Mouse (Mus musculus) subcutaneous adipose tissue, adult 2 months (tissue): ENCODE measurements around the gene Pdlim7. TPM values are rescaled to one million over a fixed set of nuclear protein-coding genes. Genes with fewer than 3 reads are reported as not detected.

Experiments used
- polyA plus RNA-seq: library from polyadenylated mRNA; depleted of rRNA; stranded (reverse); fragments of >200 nt; gene quantifications from 2 replicates; pipeline ENCODE4 v1.2.3, GENCODE M21; 2012; ENCODE audit warnings: low replicate concordance; rRNA removed

Pdlim7 gene
- 80.1 and 240 TPM in 2 replicates for polyA plus RNA-seq

DNA sequence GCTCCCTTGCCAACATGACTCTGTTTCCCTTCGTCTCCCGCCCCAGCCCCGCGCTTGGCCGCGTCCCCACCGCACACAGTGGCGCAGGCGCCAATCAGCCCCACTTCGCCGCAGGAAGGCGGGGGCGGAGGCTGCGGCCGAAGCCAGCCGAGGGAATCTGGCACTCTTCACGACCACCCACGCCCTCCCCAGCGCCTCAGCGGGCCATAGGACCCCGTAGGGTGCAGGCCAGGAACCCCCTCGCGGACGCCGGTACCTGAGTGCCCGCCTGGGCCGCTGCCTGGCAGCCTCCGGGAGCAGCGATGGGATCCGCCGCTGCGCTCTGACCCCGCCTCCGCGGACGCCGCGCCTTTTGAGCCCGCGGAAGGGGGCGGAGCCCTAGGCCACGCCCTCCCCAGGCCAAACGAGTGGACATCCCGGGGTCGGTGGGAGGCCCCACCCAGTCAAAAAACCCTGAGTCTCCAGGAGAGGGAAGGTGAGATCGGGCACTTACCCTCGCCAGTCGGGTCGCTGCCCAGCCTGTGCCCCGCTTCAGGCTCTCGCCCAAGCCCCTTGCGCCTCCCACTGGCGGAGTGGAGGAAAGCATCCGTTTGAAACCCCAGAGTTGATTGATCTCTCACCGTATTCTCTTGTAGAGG, at the start of gene Pdlim7:
Gene Pdlim7 (minus strand): TSS at position 566 of the 638 bp plus-strand sequence.

DNA sequence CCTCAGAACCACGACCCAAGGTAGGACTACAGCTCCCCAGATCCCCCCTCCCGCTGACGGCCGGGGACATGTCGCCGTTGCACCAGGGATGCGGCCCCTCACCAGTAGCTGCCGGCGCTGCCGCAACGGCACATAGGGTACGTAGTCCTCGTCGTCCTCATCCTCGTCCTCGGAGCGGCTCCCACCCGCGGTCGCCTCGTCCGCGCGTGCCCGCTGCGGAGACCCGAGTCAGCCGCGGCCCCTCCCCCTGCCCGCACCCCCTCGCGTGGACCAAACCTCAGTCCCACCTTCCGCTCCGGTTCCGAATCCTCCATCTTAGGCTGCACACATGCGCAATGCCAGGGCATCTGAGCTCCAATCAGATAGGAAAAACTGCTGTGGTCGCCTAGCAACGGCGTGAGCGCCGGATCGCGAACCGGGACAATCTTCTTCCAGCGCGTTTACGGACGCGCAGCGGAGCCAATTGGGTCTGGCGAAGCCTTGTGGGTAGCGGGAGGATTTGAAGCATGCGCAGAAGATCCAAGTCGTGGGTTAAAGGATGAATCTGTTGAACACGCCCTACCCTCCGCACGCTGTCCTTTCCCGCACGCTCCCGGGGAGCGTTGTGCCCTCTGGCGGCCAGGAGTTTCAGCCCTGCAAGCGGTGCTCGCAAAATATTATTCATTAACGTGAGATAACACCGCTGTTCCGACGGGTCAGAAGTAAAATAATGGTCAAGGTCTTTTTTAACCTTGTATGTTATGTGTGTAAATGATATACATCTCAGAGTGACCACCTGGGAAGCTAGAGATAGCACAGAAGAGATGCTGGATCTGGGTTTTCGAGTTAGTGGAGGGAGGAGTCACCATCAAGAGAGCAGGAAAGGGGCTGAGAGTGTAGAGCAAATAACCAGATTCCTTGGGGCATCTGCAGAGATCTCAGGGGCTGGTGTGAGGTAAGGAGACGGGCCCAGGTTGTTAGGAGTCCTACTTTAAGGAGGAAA, 23.0 kb upstream of the Pdlim7 start, which contains the start of gene Ddx41:
Gene Ddx41 (minus strand): TSS at position 465 of the 982 bp plus-strand sequence.

DNA sequence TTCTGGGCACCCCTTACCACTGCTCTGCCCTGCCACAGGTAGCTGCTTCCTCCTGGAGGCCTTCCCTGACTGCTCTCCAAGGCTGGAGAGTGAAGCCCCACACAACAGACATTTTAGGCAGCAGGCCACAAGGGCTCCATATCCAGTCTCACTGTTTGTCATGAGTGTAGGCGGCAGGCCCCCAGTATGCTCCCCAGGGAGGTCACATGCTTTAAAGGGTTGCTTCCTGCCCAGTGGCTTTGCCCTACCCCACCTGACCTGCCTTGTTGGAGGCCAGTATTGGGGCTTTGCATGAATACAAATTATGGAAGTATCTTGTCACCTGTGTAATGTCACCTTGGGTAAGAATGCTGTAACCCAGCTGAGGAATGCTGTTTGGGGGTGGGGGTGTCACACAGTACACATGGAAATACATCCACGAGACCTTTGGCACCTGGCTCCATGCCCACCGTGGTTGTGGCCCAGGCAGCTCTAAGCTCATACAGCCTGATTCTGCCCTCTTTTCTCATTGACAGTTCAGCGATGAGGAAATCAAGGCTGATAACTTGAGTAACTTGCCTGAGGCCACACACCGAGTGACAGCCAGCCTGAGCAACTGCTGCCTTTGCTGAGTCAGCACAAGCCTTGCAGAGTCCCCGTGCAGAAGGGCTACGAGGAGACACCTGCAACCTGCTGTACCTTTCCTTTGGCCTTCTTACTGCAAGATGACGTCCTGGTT, 15.9 kb upstream of the Pdlim7 start, which contains the start of gene Dok3:
Gene Dok3 (minus strand): TSS at position 99 of the 718 bp plus-strand sequence.

DNA sequence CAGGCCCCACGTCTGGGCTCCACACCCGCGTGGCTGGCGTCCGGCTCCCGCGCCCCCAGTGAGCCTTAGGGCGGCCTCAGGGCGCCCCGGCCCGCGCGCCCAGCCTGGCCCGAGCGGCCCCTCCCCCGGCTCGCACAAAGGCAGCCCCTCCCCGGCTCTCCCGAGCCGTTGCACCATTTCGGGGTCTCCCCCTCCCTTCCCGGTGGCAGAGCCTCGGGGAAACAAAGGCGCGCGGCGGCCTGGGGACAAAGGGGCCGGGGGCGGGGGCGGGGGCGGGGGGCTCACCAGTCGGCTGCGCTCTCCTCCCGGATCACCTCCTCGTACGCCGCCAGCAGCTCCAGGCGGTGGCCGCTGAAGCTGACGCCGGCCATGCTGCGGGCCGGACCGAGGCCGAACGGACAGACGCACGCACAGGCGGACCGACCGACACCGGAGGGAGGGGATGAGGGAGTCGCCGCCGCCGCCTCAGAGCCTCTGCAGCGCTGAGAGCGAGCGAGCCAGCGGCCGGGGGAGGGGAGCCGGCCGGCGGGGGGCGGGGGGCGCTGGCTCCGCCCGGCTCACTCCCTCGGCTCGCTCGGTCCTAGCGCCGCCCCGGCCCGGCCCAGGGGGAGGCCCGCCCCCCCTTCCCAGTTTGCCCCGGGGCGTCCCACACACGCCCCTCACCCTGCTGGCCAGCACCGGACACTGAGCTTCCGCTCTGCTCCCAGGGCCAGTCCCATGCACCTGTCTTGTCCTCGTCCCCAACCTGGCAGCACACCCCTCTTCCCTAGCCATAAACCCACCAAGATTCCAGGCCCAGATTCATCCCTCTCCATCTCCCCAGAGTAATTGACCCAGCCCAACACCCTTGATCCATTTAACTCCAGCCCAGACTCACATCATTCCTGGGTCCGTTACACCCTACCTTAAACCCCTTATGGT, 25.6 kb downstream of the Pdlim7 start, which contains the start of gene Dbn1:
Gene Dbn1 (minus strand): TSS at position 534 of the 921 bp plus-strand sequence.

DNA sequence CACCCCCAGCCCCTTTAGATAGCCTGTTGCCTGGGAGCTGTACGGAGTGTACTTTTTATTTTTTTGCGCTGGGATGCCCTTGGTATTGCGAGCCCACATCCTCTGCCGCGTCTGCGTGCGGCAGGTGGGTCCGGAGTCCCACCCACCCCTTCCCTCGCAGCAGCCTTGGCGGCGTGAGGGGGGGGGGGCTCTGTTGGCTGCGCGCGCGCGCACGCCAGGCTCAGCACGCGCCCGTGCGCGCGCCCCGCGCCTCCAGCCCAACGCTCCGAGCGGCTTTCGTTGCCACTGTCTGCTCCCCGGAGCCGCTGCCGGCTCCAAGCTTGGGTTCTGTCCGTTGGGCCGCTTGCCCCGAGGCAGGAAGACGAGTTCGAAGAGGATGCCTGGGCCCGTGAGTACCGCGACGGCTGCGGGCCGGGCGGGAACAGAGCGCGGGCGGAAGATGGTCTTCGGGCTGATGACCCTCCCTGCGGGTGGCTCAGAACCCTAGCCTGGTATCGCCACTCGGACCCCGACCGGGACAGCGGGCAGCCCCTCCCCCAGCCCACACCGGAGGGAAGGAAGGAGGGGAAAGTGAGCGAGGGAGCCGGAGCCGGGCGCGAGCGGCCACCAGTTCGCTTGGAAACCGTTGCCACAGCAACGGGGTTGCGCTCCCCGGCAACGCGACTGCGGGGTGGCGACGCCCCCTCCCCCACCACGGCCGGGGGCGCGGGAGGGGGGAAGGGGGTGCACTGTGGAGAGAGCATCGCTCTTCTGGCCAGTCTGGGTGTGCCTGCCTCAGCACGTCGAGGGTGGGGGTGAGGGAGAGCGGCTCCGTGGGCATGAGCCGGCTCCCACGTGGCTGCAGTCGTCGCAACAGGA, 49.2 kb downstream of the Pdlim7 start, which contains the start of gene Prr7:
Gene Prr7 (plus strand): TSS at position 241 of the 858 bp plus-strand sequence.

Other genes with a start within 250 kb of the Pdlim7 start
- gene Prelid1, start 193.2 kb downstream of the Pdlim7 start, polyA plus RNA-seq, result 264 and 298 TPM in 2 replicates
- gene Rab24, start 191.7 kb downstream of the Pdlim7 start, polyA plus RNA-seq, result 66.9 and 86.0 TPM in 2 replicates
- 1.4 and 7.1 TPM in 2 replicates for gene Mxd3, start 183.9 kb downstream of the Pdlim7 start, polyA plus RNA-seq
- 148 and 154 TPM in 2 replicates for gene Lman2, start 150.9 kb downstream of the Pdlim7 start, polyA plus RNA-seq
- gene Rgs14, start 143.9 kb downstream of the Pdlim7 start, polyA plus RNA-seq, result 3.7 and 5.4 TPM in 2 replicates
- 0.05 TPM in 1 of 2 replicates, not detected in the other for gene Slc34a1, start 115.5 kb downstream of the Pdlim7 start, polyA plus RNA-seq
- not detected in 2 replicates for gene Pfn3, start 98.4 kb downstream of the Pdlim7 start, polyA plus RNA-seq
- 0.09 and 0.21 TPM in 2 replicates for gene F12, start 86.9 kb downstream of the Pdlim7 start, polyA plus RNA-seq
- 63.0 and 79.9 TPM in 2 replicates for gene Grk6, start 68.6 kb downstream of the Pdlim7 start, polyA plus RNA-seq
- gene Prr7, start 49.4 kb downstream of the Pdlim7 start, polyA plus RNA-seq, result 3.6 and 11.9 TPM in 2 replicates
- gene Dbn1, start 25.6 kb downstream of the Pdlim7 start, polyA plus RNA-seq, result 49.7 and 91.1 TPM in 2 replicates
- gene Dok3, start 15.6 kb upstream of the Pdlim7 start, polyA plus RNA-seq, result 7.0 and 15.3 TPM in 2 replicates
- 44.3 and 75.9 TPM in 2 replicates for gene Ddx41, start 23.0 kb upstream of the Pdlim7 start, polyA plus RNA-seq
- 97.0 and 98.0 TPM in 2 replicates for gene Fam193b, start 57.4 kb upstream of the Pdlim7 start, polyA plus RNA-seq
- 92.6 and 134 TPM in 2 replicates for gene Tmed9, start 60.1 kb upstream of the Pdlim7 start, polyA plus RNA-seq
- gene B4galt7, start 86.2 kb upstream of the Pdlim7 start, polyA plus RNA-seq, result 27.5 and 28.9 TPM in 2 replicates
- 22.9 and 34.9 TPM in 2 replicates for gene Caml, start 109.3 kb upstream of the Pdlim7 start, polyA plus RNA-seq
- 9.8 and 17.6 TPM in 2 replicates for gene Ddx46, start 121.4 kb upstream of the Pdlim7 start, polyA plus RNA-seq
- gene B230219D22Rik, start 179.4 kb upstream of the Pdlim7 start, polyA plus RNA-seq, result 26.4 and 44.2 TPM in 2 replicates
- 54.7 and 71.2 TPM in 2 replicates for gene Txndc15, start 201.0 kb upstream of the Pdlim7 start, polyA plus RNA-seq
- gene Pcbd2, start 213.7 kb upstream of the Pdlim7 start, polyA plus RNA-seq, result 39.0 and 43.7 TPM in 2 replicates